Mouse (Mus musculus) megakaryocyte progenitor cell, adult 5-6 weeks (primary cell): ENCODE measurements around the gene Ssc5d. TPM values are rescaled to one million over a fixed set of nuclear protein-coding genes. Genes with fewer than 3 reads are reported as not detected.

Experiments
- total RNA-seq, 2 experiments: library from RNA; stranded (forward) in 1 of 2; stranded (reverse) in 1 of 2; fragments of 157-497, 149-512 nt in 1 of 2; fragments of 200-1000 nt in 1 of 2; gene quantifications; 2 replicates each; pipeline versions ENCODE4 v1.2.3 to v1.2.4; 2015 to 2017

Ssc5d gene
- total RNA-seq, 2 experiments from 2014 or later: not detected

Other genes starting within 250 kb of the Ssc5d start
Only the 30 nearest of the 33 such genes appear.
- 10.1 and 12.1 TPM in 2 replicates for gene Tmem150b, start 200.5 kb upstream of the Ssc5d start, total RNA-seq (2015)
- gene Tmem150b, start 200.5 kb upstream of the Ssc5d start, total RNA-seq (2017): 23.0 and 24.4 TPM in 2 replicates
- 37.3 and 41.0 TPM in 2 replicates for gene Kmt5c, start 185.7 kb upstream of the Ssc5d start, total RNA-seq (2015)
- gene Kmt5c, start 185.7 kb upstream of the Ssc5d start, total RNA-seq (2017): 50.1 and 55.6 TPM in 2 replicates
- gene Cox6b2, start 172.7 kb upstream of the Ssc5d start, total RNA-seq (2015): 63.0 and 71.7 TPM in 2 replicates
- 44.2 and 66.7 TPM in 2 replicates for gene Cox6b2, start 172.7 kb upstream of the Ssc5d start, total RNA-seq (2017)
- not detected in 2 replicates for gene Fam71e2, start 154.5 kb upstream of the Ssc5d start, total RNA-seq (2015)
- not detected in 2 replicates for gene Fam71e2, start 154.5 kb upstream of the Ssc5d start, total RNA-seq (2017)
- gene Il11, start 142.9 kb upstream of the Ssc5d start, total RNA-seq (2015): 0.17 TPM in 1 of 2 replicates, not detected in the other
- not detected in 2 replicates for gene Il11, start 142.9 kb upstream of the Ssc5d start, total RNA-seq (2017)
- gene Tmem190, start 142.8 kb upstream of the Ssc5d start, total RNA-seq (2015): not detected in 2 replicates
- not detected in 2 replicates for gene Tmem190, start 142.8 kb upstream of the Ssc5d start, total RNA-seq (2017)
- 6.2 and 10.5 TPM in 2 replicates for gene Tmem238, start 136.1 kb upstream of the Ssc5d start, total RNA-seq (2015)
- 5.4 and 5.5 TPM in 2 replicates for gene Tmem238, start 136.1 kb upstream of the Ssc5d start, total RNA-seq (2017)
- 1,898 and 2,111 TPM in 2 replicates for gene Rpl28, start 132.9 kb upstream of the Ssc5d start, total RNA-seq (2015)
- 686 and 710 TPM in 2 replicates for gene Rpl28, start 132.9 kb upstream of the Ssc5d start, total RNA-seq (2017)
- gene Ube2s, start 113.2 kb upstream of the Ssc5d start, total RNA-seq (2015): 280 and 341 TPM in 2 replicates
- 169 and 190 TPM in 2 replicates for gene Ube2s, start 113.2 kb upstream of the Ssc5d start, total RNA-seq (2017)
- gene Shisa7, start 81.1 kb upstream of the Ssc5d start, total RNA-seq (2015): 0.05 TPM in 1 of 2 replicates, not detected in the other
- not detected in 2 replicates for gene Shisa7, start 81.1 kb upstream of the Ssc5d start, total RNA-seq (2017)
- gene Isoc2b, start 55.5 kb upstream of the Ssc5d start, total RNA-seq (2015): 9.1 and 13.4 TPM in 2 replicates
- 34.9 and 98.1 TPM in 2 replicates for gene Isoc2b, start 55.5 kb upstream of the Ssc5d start, total RNA-seq (2017)
- 2.4 and 3.1 TPM in 2 replicates for gene Isoc2a, start 48.6 kb upstream of the Ssc5d start, total RNA-seq (2015)
- 7.3 and 8.7 TPM in 2 replicates for gene Isoc2a, start 48.6 kb upstream of the Ssc5d start, total RNA-seq (2017)
- gene Gm36210, start 19.3 kb upstream of the Ssc5d start, total RNA-seq (2015): not detected in 2 replicates
- not detected in 2 replicates for gene Gm36210, start 19.3 kb upstream of the Ssc5d start, total RNA-seq (2017)
- 7.4 and 8.0 TPM in 2 replicates for gene Zfp628, start 10.6 kb upstream of the Ssc5d start, total RNA-seq (2015)
- gene Zfp628, start 10.6 kb upstream of the Ssc5d start, total RNA-seq (2017): 1.9 and 2.7 TPM in 2 replicates
- gene Nat14, start 3.8 kb upstream of the Ssc5d start, total RNA-seq (2015): 0.20 and 0.64 TPM in 2 replicates
- gene Nat14, start 3.8 kb upstream of the Ssc5d start, total RNA-seq (2017): not detected in 2 replicates
- gene Sbk2, start 38.6 kb downstream of the Ssc5d start, total RNA-seq (2015): not detected in 2 replicates
- not detected in 2 replicates for gene Sbk2, start 38.6 kb downstream of the Ssc5d start, total RNA-seq (2017)
- not detected in 2 replicates for gene Sbk3, start 45.4 kb downstream of the Ssc5d start, total RNA-seq (2015)
- not detected in 2 replicates for gene Sbk3, start 45.4 kb downstream of the Ssc5d start, total RNA-seq (2017)
- gene Zfp579, start 70.4 kb downstream of the Ssc5d start, total RNA-seq (2015): 11.1 and 14.3 TPM in 2 replicates
- 2.7 and 4.2 TPM in 2 replicates for gene Zfp579, start 70.4 kb downstream of the Ssc5d start, total RNA-seq (2017)
- gene Zfp524, start 88.6 kb downstream of the Ssc5d start, total RNA-seq (2015): 11.0 and 13.0 TPM in 2 replicates
- 5.5 and 7.4 TPM in 2 replicates for gene Zfp524, start 88.6 kb downstream of the Ssc5d start, total RNA-seq (2017)
- 35.6 and 39.2 TPM in 2 replicates for gene Fiz1, start 88.9 kb downstream of the Ssc5d start, total RNA-seq (2015)
- 17.7 and 24.0 TPM in 2 replicates for gene Fiz1, start 88.9 kb downstream of the Ssc5d start, total RNA-seq (2017)
- 1.9 and 4.6 TPM in 2 replicates for gene Gm44973, start 89.7 kb downstream of the Ssc5d start, total RNA-seq (2015)
- gene Gm44973, start 89.7 kb downstream of the Ssc5d start, total RNA-seq (2017): not detected in 2 replicates
- 13.2 and 14.5 TPM in 2 replicates for gene Zfp865, start 94.6 kb downstream of the Ssc5d start, total RNA-seq (2015)
- gene Zfp865, start 94.6 kb downstream of the Ssc5d start, total RNA-seq (2017): 12.4 and 14.4 TPM in 2 replicates
- 0.57 TPM in 1 of 2 replicates, not detected in the other for gene Ccdc106, start 94.8 kb downstream of the Ssc5d start, total RNA-seq (2015)
- gene Ccdc106, start 94.8 kb downstream of the Ssc5d start, total RNA-seq (2017): 0.21 TPM in 1 of 2 replicates, not detected in the other
- gene 4632433K11Rik, start 108.3 kb downstream of the Ssc5d start, total RNA-seq (2015): not detected in 2 replicates
- gene 4632433K11Rik, start 108.3 kb downstream of the Ssc5d start, total RNA-seq (2017): 0.88 TPM in 1 of 2 replicates, not detected in the other
- gene Zfp784, start 112.7 kb downstream of the Ssc5d start, total RNA-seq (2015): 0.72 and 1.5 TPM in 2 replicates
- gene Zfp784, start 112.7 kb downstream of the Ssc5d start, total RNA-seq (2017): 1.6 and 1.7 TPM in 2 replicates
- gene Zfp580, start 125.8 kb downstream of the Ssc5d start, total RNA-seq (2015): 2.3 and 3.0 TPM in 2 replicates
- 0.24 and 0.67 TPM in 2 replicates for gene Zfp580, start 125.8 kb downstream of the Ssc5d start, total RNA-seq (2017)
- gene U2af2, start 136.4 kb downstream of the Ssc5d start, total RNA-seq (2015): 99.3 TPM in 2 replicates
- gene U2af2, start 136.4 kb downstream of the Ssc5d start, total RNA-seq (2017): 225 and 247 TPM in 2 replicates
- gene Epn1, start 154.4 kb downstream of the Ssc5d start, total RNA-seq (2015): 41.0 and 42.0 TPM in 2 replicates
- gene Epn1, start 154.4 kb downstream of the Ssc5d start, total RNA-seq (2017): 37.0 and 51.5 TPM in 2 replicates
- not detected in 2 replicates for gene Rfpl4, start 191.2 kb downstream of the Ssc5d start, total RNA-seq (2015)
- gene Rfpl4, start 191.2 kb downstream of the Ssc5d start, total RNA-seq (2017): not detected in 2 replicates
- gene Rasl2-9, start 200.2 kb downstream of the Ssc5d start, total RNA-seq (2015): not detected in 2 replicates
- gene Rasl2-9, start 200.2 kb downstream of the Ssc5d start, total RNA-seq (2017): not detected in 2 replicates